Mouse (Mus musculus): Measurements from ENCODE around the gene Gm4187. TPM values are rescaled to one million over a fixed set of nuclear protein-coding genes. Genes with fewer than 3 reads are reported as not detected.
"Not testable (repeated sequence)": the region's sequence is repeated elsewhere in the genome, so short reads cannot be mapped to it uniquely, and the experiment has no call there.

The Gm4187 gene
- polyA plus RNA-seq (2012; ENCODE audit: insufficient read depth, insufficient read length, missing spikeins), result not detected in 2 replicates

- H3K4me3 ChIP-seq (ENCODE audit: insufficient read depth, low read depth, low read length); H3K4me1 ChIP-seq (ENCODE audit: control insufficient read depth, insufficient read depth, insufficient read length, low read length); H3K27ac ChIP-seq (replicated peaks; ENCODE audit: low read depth, low read length): not testable (repeated sequence)
Measured at GRCm38 (mm10) chr7:22329617-22330016, at the start of gene Gm4187. TSS of gene Gm4187 (minus strand) at chr7:22329717.

- not testable (repeated sequence) for H3K4me1 ChIP-seq (ENCODE audit: control insufficient read depth, insufficient read depth, insufficient read length, low read length); H3K4me3 ChIP-seq (ENCODE audit: insufficient read depth, low read depth, low read length); H3K27ac ChIP-seq (replicated peaks; ENCODE audit: low read depth, low read length)
Measured at GRCm38 (mm10) chr7:22370939-22371338, 41.4 kb upstream of the Gm4187 start, which contains the start of gene Gm8660. TSS of gene Gm8660 (minus strand) at chr7:22371039.

Other genes starting within 250 kb of the Gm4187 start
- not detected in 2 replicates for gene Gm16451, start 211.5 kb downstream of the Gm4187 start, polyA plus RNA-seq (2012; ENCODE audit: insufficient read depth, insufficient read length, missing spikeins)
- gene Gm10666, start 195.0 kb downstream of the Gm4187 start, polyA plus RNA-seq (2012; ENCODE audit: insufficient read depth, insufficient read length, missing spikeins), result not detected in 2 replicates
- not detected in 2 replicates for gene Vmn1r142, start 165.7 kb downstream of the Gm4187 start, polyA plus RNA-seq (2012; ENCODE audit: insufficient read depth, insufficient read length, missing spikeins)
- gene Vmn1r143, start 140.3 kb downstream of the Gm4187 start, polyA plus RNA-seq (2012; ENCODE audit: insufficient read depth, insufficient read length, missing spikeins), result not detected in 2 replicates
- not detected in 2 replicates for gene Gm8653, start 128.5 kb downstream of the Gm4187 start, polyA plus RNA-seq (2012; ENCODE audit: insufficient read depth, insufficient read length, missing spikeins)
- not detected in 2 replicates for gene Gm8453, start 100.2 kb downstream of the Gm4187 start, polyA plus RNA-seq (2012; ENCODE audit: insufficient read depth, insufficient read length, missing spikeins)
- gene Gm8660, start 41.3 kb upstream of the Gm4187 start, polyA plus RNA-seq (2012; ENCODE audit: insufficient read depth, insufficient read length, missing spikeins), result not detected in 2 replicates
- gene Vmn1r148, start 83.9 kb upstream of the Gm4187 start, polyA plus RNA-seq (2012; ENCODE audit: insufficient read depth, insufficient read length, missing spikeins), result not detected in 2 replicates
- gene Vmn1r149, start 108.5 kb upstream of the Gm4187 start, polyA plus RNA-seq (2012; ENCODE audit: insufficient read depth, insufficient read length, missing spikeins), result not detected in 2 replicates
- not detected in 2 replicates for gene Gm10665, start 134.4 kb upstream of the Gm4187 start, polyA plus RNA-seq (2012; ENCODE audit: insufficient read depth, insufficient read length, missing spikeins)
- not detected in 2 replicates for gene Vmn1r151, start 170.0 kb upstream of the Gm4187 start, polyA plus RNA-seq (2012; ENCODE audit: insufficient read depth, insufficient read length, missing spikeins)
- gene Vmn1r152, start 193.2 kb upstream of the Gm4187 start, polyA plus RNA-seq (2012; ENCODE audit: insufficient read depth, insufficient read length, missing spikeins), result not detected in 2 replicates
- gene Gm8677, start 205.2 kb upstream of the Gm4187 start, polyA plus RNA-seq (2012; ENCODE audit: insufficient read depth, insufficient read length, missing spikeins), result not detected in 2 replicates
- gene Gm4201, start 235.6 kb upstream of the Gm4187 start, polyA plus RNA-seq (2012; ENCODE audit: insufficient read depth, insufficient read length, missing spikeins), result not detected in 2 replicates

All from brown adipose tissue, adult 24 weeks (tissue).